Mouse (Mus musculus): ENCODE data around the gene Phldb2.

DNA sequence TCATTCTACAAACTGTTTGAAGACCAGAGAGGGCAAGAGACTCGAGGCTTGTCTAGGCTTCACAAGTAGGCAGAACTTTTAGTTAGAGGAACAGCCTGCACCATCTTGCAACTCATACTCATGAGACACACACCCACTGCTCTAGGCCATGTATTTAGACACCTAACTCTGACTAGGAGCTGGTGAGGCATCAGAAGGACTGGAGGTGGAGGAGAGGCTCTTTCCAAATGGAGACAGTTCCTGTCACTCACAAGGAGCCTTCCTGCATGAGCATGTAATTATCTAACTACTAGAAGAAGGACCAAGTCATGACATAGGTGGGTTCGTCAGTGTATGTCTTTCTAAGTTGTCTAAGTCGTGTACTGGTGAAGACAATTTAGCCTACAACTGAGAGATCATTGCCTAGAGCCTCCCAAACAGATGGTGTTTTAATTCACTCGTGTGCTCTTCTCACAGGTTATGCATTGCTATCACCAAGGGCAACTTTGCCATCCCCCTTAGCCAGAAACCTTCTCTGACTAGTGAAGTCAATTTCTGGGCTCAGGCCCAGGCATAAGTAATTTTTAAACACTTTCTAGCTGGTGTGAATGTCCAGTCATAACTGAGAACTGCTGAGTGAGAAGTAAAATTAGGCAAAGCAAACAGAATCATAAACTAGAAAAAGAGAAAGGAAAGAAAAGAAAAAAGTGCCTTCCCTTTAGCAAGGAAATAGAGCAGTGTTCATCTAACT lies 62.8 kb downstream of the Phldb2 start:
- no peak for TF ChIP-seq POLR2A (IDR thresholded peaks at IDR 0.05; ENCODE audit: low read depth, low read length)
- TF ChIP-seq USF1 (IDR thresholded peaks at IDR 0.05; ENCODE audit: low read depth, low read length) = no peak
- no peak for TF ChIP-seq CHD2 (IDR thresholded peaks at IDR 0.05; ENCODE audit: low read length)
- TF ChIP-seq EP300 (IDR thresholded peaks at IDR 0.05; ENCODE audit: low read length) = no peak
- no peak for TF ChIP-seq JUND (conservative IDR thresholded peaks at IDR 0.05; ENCODE audit: low read depth, low read length)
- TF ChIP-seq NRF1 (IDR thresholded peaks at IDR 0.05; ENCODE audit: low read depth, low read length) = no peak
- TF ChIP-seq E2F4 (IDR thresholded peaks at IDR 0.05; ENCODE audit: insufficient replicate concordance, low read depth, low read length) = no peak
- no peak for TF ChIP-seq POLR2AphosphoS2 (IDR thresholded peaks at IDR 0.05; ENCODE audit: low read depth, low read length)
- no peak for TF ChIP-seq USF2 (conservative IDR thresholded peaks at IDR 0.05; ENCODE audit: low read depth, low read length)
